Mouse (Mus musculus) T-helper 2 cell (primary cell): Measurements from ENCODE around the gene Tnpo1.

Experiments
- in situ Hi-C: fragments of 300-600 bp; cut with MboI, MseI; formaldehyde crosslinking; loops from one replicate; pipeline ENCODE4 v1.15.1; 2025; ENCODE audit warnings: high pct_unique_total_duplicates

Tnpo1 gene

GRCm38 (mm10) chr13:98925486-98926212 is 535 bp downstream of the Tnpo1 start:
- in situ Hi-C loops = no loop called here

GRCm38 (mm10) chr13:98924897-98925485 is 1.2 kb downstream of the Tnpo1 start:
- in situ Hi-C loops = no loop called here

DNA sequence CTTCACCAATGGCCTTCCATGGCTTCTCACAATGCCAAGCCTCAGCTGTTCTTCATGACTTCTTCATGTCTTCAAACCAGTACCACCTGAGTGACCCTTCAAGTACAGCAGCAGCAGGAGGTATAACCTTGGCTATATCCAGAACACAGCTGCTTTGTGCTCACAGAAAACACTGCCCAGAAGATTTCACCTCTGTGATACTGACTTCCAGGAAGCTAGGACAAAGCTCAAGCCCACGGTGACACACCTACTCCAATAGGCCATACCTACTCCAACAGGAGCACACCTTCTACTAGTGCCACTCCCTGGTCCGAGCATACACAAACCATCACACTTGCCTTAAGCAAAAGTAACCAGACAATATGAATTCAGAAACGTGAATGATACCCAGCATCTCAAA is 3.4 kb downstream of the Tnpo1 start:
- in situ Hi-C loops = no loop called here

DNA sequence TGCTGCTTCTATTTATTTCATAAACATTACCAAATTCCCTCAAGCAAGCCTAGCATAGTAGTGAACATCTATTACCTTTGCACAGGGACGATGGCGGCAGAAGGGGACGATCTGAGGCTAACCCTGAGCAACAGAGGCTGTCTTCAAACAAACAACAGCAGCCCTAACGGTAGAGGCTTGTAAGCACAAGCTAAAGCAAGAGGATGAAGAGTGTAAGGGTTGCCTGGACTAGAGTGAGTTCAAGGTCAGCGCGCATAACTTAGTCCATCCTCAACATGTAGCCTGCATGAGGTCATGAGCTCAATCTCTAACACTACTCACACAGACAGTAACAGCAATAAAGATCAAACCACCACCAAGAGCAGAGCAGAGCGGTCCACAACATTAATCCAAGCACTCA is 4.9 kb downstream of the Tnpo1 start:
- in situ Hi-C loops = no loop called here

- in situ Hi-C loops = no loop called here
Observed at GRCm38 (mm10) chr13:98920300-98920699, 5.9 kb downstream of the Tnpo1 start.

DNA sequence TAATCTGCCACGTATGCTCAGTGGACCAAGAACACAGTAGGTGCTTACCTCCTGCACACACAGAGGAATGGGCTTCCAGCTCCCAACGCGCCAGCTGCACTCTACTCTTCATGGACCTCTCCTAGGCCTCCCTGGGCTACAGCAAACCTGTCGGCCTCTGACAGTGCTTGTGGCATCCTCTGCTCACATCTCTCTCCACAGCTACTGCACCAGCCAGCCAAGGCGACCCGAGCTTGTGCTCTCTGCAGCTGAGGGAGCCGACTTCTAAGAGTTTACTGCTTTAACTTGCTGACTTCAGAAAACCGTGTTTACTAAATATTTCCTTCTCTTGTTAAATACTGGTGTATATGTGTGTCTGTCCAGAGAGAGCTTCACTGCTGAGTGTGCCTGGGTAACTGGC is 6.5 kb downstream of the Tnpo1 start:
- in situ Hi-C loops = no loop called here

GRCm38 (mm10) chr13:98917851-98918250 is 8.3 kb downstream of the Tnpo1 start:
- in situ Hi-C loops = no loop called here

GRCm38 (mm10) chr13:98915591-98915990 is 10.6 kb downstream of the Tnpo1 start:
- in situ Hi-C loops = no loop called here

GRCm38 (mm10) chr13:98914844-98915212 is 11.4 kb downstream of the Tnpo1 start:
- in situ Hi-C loops = no loop called here

DNA sequence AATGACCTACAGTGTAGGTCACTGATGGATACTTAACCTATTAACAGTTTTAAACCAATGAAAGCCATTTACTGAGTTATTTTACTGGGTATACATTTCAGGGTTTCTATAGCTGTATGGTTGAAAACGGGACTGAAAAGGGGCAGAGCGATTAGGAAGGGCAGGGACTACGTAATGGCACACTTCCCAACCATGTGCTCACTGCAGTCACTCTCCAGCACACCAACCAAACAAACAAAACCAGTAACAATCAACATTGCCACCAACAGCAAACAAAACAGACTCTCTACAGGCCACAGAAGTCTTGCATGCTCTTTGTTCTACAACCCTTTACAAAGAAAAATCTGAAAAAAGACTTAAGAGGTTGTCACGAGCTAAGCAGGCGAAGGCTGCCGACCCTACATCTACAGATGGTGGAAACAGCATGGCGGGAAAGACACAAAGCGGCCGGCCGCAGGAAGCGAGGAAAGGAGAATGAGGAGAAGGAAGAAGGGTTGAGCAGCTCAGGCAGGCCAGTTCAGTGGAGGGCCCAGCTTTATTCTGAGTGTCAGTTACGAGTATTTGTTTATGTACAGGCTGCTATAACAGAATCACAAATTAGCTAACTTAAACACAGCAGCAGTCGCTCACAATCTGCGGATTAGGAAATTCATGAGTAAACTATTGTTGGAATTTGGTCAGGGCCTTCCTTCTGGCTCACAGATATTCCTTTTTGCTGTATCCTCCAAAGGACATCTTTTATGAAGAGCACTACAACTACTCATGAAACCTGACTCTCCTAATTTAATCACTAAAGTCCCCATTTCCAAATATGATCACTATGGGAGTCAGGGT is 12.0 kb downstream of the Tnpo1 start:
- in situ Hi-C loops = no loop called here

DNA sequence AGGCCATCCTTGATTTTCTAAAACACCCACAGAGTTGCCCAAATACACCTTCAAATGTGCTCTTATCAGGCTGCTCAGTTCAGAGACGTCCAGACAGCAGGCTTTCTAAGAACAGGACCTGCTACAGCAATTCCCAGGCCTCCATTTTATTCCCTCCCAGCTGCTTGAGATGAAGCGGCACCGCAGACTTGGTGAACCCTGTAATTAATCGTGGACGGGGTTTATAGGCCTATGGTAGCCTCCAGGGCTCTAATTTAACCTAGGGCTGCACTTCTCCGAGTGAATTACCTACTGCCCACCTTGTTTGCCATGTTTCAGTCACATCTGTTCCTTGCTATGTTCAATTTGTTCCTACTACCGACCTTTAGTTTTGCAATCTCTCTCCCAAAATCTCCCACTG is 13.0 kb downstream of the Tnpo1 start:
- in situ Hi-C loops = no loop called here

DNA sequence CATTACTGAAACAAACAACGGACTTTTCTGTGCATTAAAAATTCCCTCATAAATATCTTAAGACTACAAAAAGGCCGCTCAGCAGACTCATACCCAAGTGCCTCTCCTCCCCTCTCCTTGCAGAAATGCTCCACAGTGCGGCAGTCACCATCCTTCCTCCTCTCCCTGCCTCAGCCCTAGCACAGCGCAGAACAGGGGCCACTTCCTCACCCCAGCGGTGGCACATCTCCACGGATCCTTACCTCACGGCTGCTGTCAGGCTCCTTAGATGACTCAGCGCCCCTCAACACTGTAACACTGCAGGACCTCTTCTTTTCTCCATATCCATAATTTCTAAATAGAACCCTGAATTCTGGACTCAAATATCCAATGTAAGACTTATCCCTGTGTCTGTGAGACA is 13.6 kb downstream of the Tnpo1 start:
- in situ Hi-C loops = no loop called here

DNA sequence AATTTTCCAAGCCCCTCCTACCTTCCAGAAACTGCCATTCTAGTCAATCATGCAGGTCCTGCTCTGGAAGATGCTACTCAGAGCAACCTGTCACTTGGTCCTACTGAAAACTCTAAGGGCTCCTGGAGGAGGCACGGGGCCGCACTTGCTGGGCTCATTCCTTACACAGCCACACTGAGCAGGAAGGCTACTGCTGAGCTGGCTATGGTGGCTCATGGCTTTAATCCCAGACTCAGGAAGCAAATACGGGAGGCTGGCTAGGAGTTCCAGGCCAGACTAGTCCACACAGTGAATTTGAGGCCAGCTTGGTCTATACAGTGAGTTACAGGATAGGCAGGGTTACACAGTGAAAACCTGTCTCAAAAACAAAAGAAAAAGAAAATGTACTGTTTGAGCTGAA is 15.4 kb downstream of the Tnpo1 start:
- in situ Hi-C loops = no loop called here

GRCm38 (mm10) chr13:98904608-98905007 is 21.6 kb downstream of the Tnpo1 start:
- in situ Hi-C loops = no loop called here

GRCm38 (mm10) chr13:98902366-98903025 is 23.7 kb downstream of the Tnpo1 start:
- in situ Hi-C loops = no loop called here

GRCm38 (mm10) chr13:98899550-98899949 is 26.6 kb downstream of the Tnpo1 start:
- in situ Hi-C loops = no loop called here

- in situ Hi-C loops = no loop called here
Observed at GRCm38 (mm10) chr13:98897577-98897976, 28.6 kb downstream of the Tnpo1 start.

GRCm38 (mm10) chr13:98896434-98897126 is 29.6 kb downstream of the Tnpo1 start:
- in situ Hi-C loops = no loop called here

GRCm38 (mm10) chr13:98896013-98896412 is 30.2 kb downstream of the Tnpo1 start:
- in situ Hi-C loops = no loop called here

- in situ Hi-C loops = no loop called here
Observed at GRCm38 (mm10) chr13:98894900-98895299, 31.3 kb downstream of the Tnpo1 start.

DNA sequence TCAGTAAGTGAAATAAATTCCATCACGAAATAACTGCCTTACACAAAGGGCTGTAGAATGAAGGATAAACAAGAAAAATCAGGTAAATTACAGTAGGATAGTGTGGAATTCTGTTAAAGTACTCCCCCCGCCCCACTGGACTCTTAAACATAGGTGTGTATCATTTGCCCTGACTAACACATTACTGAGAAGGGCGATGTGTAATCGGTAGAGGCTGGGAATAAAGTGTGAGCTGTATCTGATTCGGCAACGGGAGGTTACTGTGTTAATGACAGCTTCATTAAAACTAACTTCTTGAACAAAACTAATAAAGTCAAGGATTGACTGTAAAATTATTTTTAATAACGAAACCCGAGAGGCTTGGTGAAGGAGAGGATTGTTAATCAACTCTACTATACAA is 34.7 kb downstream of the Tnpo1 start:
- in situ Hi-C loops = no loop called here

- in situ Hi-C loops = no loop called here
Observed at GRCm38 (mm10) chr13:98890871-98891219, 35.3 kb downstream of the Tnpo1 start.
